Mouse (Mus musculus): Measurements from ENCODE around the gene Astn1.

DNA sequence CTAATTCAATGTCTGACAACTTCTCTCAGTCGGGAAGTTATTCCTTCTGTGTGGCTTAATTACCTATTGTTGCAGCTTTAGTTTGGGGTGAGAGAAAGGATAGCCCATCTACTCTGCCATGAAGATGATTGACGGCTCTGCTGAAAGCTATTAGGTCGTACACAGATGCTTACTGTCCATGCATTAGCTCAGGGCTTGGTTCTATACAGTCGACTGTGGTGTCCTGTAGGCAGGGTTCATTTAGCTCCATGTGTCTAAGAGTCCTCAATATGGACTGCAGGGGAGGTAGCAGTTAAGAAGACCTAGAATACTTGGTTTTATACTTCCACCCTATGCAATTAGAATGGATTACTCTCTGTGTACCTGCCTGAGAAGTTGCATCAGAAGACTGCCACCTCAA lies 138.1 kb downstream of the Astn1 start:
- TF ChIP-seq POLR2A (IDR thresholded peaks at IDR 0.05; ENCODE audit: extremely low read depth, insufficient read depth, low read length), result no peak
- no peak for TF ChIP-seq CTCF (IDR thresholded peaks at IDR 0.05; ENCODE audit: low read depth, low read length)
